Mouse (Mus musculus) T-cell, adult 2 months (primary cell): ENCODE data around the gene Oosp3.

ENCODE experiments used
- DNase-seq: peaks from one replicate; pipeline ENCODE4 v3.0.0; 2022; ENCODE audit warnings: low spot score

The Oosp3 gene

GRCm38 (mm10) chr19:11696755-11697154 lies at the start of gene Oosp3:
Oosp3 (plus strand) TSS chr19:11697055.
- DNase-seq: no peak

GRCm38 (mm10) chr19:11649564-11649963 lies 47.3 kb upstream of the Oosp3 start:
- DNase-seq: no peak

- DNase-seq: no peak
Measured at GRCm38 (mm10) chr19:11659142-11659541, 37.7 kb upstream of the Oosp3 start.

GRCm38 (mm10) chr19:11660459-11660858 lies 36.4 kb upstream of the Oosp3 start, which contains the start of gene Oosp2:
Oosp2 (minus strand) TSS chr19:11660559.
- DNase-seq: no peak

GRCm38 (mm10) chr19:11661562-11661961 lies 35.3 kb upstream of the Oosp3 start:
- no peak for DNase-seq

GRCm38 (mm10) chr19:11690839-11691238 lies 6.0 kb upstream of the Oosp3 start, which contains the start of gene Oosp1:
Oosp1 (minus strand) TSS chr19:11691150.
- DNase-seq: no peak

GRCm38 (mm10) chr19:11691454-11691853 lies 5.4 kb upstream of the Oosp3 start:
- DNase-seq: no peak

- no peak for DNase-seq
Measured at GRCm38 (mm10) chr19:11698342-11698741, 1.5 kb downstream of the Oosp3 start.

- no peak for DNase-seq
Measured at GRCm38 (mm10) chr19:11712451-11712850, 15.6 kb downstream of the Oosp3 start.

- DNase-seq: no peak
Measured at GRCm38 (mm10) chr19:11720071-11720470, 23.2 kb downstream of the Oosp3 start.

GRCm38 (mm10) chr19:11723870-11724269 lies 27.0 kb downstream of the Oosp3 start:
- no peak for DNase-seq

- no peak for DNase-seq
Measured at GRCm38 (mm10) chr19:11724275-11724674, 27.4 kb downstream of the Oosp3 start.

- no peak for DNase-seq
Measured at GRCm38 (mm10) chr19:11725915-11726314, 29.1 kb downstream of the Oosp3 start.

GRCm38 (mm10) chr19:11727304-11727703 lies 30.4 kb downstream of the Oosp3 start:
- DNase-seq: no peak

GRCm38 (mm10) chr19:11730278-11730677 lies 33.4 kb downstream of the Oosp3 start:
- no peak for DNase-seq

- no peak for DNase-seq
Measured at GRCm38 (mm10) chr19:11736455-11736854, 39.6 kb downstream of the Oosp3 start.

GRCm38 (mm10) chr19:11745680-11746079 lies 48.8 kb downstream of the Oosp3 start:
- no peak for DNase-seq

GRCm38 (mm10) chr19:11747298-11747697 lies 50.4 kb downstream of the Oosp3 start, which contains the start of gene Gif:
Gif (plus strand) TSS chr19:11747554.
- no peak for DNase-seq
